Mouse (Mus musculus) C2C12 (cell line): ENCODE data around the gene Olfr1170.

Experiments
- CTCF ChIP-seq: IDR thresholded peaks from one replicate; pipeline ENCODE4 v1.5.1; 2011; ENCODE audit not compliant: control insufficient read depth, insufficient read depth, insufficient read length
- FOSL1 ChIP-seq: IDR thresholded peaks from one replicate; pipeline ENCODE4 v1.8.0; 2011; ENCODE audit warnings: mild to moderate bottlenecking, low read length; ENCODE audit not compliant: poor library complexity, insufficient read depth, severe bottlenecking
- MYOD1 ChIP-seq: IDR thresholded peaks from one replicate; pipeline ENCODE4 v1.6.1; 2011; ENCODE audit warnings: low read depth; ENCODE audit not compliant: control insufficient read depth, insufficient read length
- MYOG ChIP-seq: IDR thresholded peaks from one replicate; pipeline ENCODE4 v1.6.1; 2011; ENCODE audit not compliant: control insufficient read depth, insufficient read length; ENCODE audit errors: extremely low read depth
- USF1 ChIP-seq: IDR thresholded peaks from one replicate; pipeline ENCODE4 v1.6.1; 2011; ENCODE audit warnings: low read depth, mild to moderate bottlenecking, control low read depth, moderate library complexity

- TF ChIP-seq CTCF (no peak), USF1 (no peak), MYOG (no peak), FOSL1 (no peak), MYOD1 (no peak)
These were observed 46.6 kb downstream of the Olfr1170 start, which contains the start of gene Olfr1168 for GRCm38 (mm10) chr2:88181580-88181979.
